Mouse (Mus musculus) regulatory T cell (primary cell): ENCODE measurements around the gene Trat1.

ENCODE experiments used
- in situ Hi-C: fragments of 300-600 bp; cut with MboI, MseI; formaldehyde crosslinking; loops from one replicate; pipeline ENCODE4 v1.15.1; 2025; ENCODE audit warnings: high pct_unique_total_duplicates

Gene Trat1

DNA sequence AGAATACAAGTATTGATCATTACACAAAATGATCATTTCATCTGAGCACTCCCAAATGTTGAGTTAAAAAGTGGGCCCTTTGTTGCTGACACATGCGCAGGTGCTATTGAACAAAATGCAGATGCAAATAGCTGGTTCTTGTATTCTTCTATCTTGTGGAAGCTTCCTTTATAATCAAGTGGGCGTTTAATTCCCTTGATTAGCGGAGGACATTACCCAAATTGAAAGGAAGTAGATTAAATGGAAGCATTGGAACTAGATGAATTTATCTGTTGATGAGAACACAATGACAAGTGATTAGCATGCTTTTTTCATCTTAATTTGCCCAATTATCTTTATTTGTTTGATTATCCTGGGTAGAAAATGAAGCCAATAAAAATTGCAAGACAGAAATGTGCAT, 51.6 kb downstream of the Trat1 start:
- in situ Hi-C loops = no loop called here

DNA sequence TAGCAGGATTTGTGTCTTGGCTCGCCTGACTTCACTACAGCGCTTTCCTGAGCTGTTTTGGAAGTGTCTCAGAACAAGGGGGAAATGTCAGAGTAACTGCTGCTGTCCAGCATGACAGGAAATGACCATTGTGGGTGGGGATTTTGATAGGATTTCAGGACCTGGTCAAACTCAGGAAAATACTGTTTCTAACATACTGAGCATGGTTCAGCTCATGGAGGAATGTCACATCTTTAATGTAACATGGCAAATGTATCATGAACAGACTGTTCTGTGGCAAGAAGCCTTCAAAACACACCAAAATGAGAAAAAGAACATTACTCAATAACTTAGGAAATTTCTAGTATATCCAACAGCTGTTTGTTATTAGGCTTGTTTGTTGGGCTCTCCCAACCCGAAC, 52.1 kb downstream of the Trat1 start:
- in situ Hi-C loops = no loop called here

DNA sequence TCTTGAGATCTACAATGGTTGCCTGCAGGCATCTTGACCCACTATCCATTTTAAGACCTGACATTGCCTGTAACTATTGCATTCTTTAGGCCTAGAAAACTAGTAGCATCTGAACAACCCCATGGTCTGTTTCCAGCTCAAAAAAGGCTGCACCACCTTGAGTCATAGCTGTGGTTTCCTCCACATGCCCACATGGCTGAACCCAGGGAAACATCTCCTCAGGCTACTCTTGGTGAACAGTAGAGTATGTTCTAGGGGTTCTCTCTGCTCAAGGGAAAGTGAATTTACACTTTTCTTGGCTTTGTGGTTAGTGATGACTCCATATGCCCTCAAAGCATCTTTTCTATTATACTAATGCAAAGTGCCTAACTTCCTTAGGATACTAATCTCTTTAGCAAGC, 55.5 kb downstream of the Trat1 start:
- in situ Hi-C loops = no loop called here

DNA sequence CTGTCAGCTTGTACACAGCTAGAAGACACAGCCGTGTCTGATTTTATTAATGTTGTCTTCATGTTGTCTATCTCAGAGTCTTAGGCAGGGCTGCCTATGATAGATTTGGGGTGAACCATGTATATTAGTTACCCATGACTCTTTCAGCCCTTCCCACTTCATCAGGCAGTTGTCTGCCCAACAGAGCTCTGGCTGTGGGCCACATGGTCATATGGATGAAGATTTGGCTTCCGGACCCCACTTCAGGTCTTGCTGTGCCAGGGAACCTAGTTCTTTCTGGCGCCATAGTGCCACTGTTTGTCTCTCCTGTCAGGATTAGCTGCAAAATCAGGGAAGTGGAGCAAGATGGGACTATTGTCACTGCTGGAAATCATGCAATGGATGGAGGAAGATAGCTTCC, 69.9 kb downstream of the Trat1 start:
- in situ Hi-C loops = no loop called here
